Mouse (Mus musculus) B cell, adult 2 months (primary cell): ENCODE measurements at regions not wholly inside any gene's neighbourhood (a gene's known extent, or its start where the extent isn't known, plus 50 kb on each side); places are given as distances from the start of the nearest gene placed in this dataset.
A peak's percentile ranks its signal among the peaks of the same experiment; 100 is the strongest.

ENCODE experiments used
- DNase-seq, 2 experiments: peaks; one replicate each; pipeline ENCODE4 v3.0.0; 2022

DNA sequence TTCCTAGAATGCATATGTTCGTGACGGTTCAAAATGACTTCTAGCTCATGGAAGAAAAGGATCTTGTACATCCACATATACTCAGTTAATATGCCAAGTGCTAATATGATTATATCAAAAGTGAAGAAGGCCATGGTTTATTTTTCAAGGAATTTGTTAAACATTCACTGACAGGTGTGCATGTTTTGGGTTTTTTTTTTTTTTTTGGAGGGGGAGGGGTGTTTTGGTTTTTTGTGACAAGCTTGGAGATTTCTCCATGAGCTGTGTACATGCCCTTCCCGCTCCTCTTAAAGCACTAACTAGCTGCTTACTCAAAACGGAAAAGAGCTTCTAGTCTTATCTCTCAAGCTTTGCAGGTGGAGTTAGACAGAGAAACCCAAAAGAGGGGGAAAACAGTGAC, 187.1 kb upstream of the Atp2b1 start:
- no peak for DNase-seq

DNA sequence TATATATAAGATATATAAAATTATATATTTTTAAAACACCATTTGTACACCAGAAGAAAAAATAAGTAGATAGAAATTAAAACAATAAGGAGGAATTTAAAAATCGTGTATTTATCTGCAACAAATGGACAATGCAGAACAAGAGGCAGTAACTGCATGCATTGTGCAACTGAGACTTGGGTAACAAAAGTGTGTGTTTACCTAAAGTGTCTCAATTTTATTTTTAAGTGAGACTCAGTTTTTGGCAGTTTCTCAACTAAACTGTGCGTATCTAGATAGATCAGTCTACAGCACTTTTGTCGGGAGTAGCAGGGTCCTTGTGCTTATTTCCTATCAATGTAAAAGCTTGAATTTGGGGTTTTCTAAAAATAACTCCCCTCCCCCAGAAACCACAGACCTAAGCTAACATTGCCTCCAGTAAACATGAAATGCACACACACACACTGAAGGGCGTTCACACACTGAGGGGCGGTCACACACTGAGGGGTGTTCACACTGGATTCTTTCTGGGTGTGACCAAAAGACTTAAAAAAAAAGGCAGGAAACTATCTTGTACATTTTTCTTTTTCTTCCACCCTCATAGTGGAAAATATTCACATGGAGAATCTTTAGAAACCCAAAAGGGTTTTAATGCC, 185.7 kb upstream of the Atp2b1 start:
- no peak for DNase-seq

DNA sequence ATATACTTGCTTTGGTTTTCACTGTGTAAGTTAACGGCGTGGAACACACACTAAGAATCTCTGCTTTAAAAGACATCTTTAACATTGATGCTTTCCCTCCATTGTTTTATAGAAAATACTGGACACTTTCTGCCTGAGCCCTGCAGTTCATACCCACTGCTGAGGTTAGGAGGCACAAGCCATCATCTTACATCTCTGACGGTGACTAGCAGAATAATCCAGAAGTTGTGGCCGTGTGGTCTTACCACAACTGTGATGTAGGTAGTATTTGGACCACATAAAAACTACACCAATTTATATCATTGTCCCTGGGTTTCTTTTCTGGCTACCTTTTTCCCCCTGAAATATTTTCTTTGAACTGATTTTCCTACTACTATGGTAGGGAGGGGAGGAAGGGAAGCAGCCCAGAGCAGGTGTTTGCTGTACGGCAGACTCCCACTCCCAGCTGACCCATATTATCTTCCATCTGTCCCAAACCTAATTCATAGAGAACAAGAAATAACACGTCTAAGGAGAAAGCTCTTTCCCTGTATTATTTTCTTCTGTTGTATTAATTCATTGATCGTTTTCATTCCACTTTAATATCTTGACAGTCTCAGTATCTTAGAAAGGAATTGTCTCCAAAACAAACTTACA, 180.1 kb upstream of the Atp2b1 start:
- no peak for DNase-seq

DNA sequence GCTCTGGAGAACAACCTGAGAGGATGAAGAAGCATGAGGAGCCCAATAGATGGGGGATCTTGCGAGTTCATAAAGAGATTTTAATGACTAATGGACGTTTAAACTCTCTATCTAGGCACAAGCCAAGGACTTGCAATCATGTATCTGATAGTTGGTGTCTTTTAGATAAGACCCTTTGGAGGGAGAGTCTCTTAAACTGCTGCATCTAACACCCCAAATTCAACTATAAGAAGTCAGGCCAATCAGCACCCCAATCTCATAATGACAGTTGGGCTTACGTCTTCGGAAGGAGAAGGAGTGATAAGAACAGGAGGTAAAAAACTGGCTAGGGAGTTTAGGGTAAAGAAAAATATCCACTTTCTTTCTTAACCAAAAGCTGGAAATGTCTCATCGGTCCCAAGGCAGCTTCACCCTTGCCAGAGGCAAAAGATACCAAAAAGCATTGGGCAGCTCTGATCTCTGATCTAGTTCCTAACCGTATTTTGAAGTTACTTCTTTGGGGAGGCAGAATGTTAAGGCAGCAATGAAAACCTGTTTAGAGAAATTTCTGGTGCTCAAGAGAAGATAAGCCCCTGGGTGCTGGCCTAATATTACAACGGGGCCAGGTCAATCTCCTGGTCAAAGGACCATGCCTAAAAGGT, 173.6 kb upstream of the Atp2b1 start:
- no peak for DNase-seq

DNA sequence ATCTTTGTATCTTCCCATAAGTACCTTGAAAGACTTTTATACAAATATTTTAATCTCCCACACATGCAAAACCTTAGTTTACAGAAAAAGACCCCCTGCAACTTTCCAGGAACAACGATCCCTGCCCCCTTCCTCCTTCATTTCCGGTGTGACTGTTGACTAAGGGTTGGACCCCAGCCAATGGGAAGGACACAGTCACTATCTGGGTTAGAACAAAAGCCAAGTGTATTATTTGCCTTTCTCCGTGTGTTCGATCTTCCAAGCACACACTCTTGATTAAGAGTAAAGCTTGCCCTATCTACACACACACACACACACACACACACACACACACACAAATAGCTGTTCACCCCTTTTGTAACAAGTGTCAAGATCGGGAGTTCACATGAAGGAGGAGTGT, 172.8 kb upstream of the Atp2b1 start:
- no peak for DNase-seq

DNA sequence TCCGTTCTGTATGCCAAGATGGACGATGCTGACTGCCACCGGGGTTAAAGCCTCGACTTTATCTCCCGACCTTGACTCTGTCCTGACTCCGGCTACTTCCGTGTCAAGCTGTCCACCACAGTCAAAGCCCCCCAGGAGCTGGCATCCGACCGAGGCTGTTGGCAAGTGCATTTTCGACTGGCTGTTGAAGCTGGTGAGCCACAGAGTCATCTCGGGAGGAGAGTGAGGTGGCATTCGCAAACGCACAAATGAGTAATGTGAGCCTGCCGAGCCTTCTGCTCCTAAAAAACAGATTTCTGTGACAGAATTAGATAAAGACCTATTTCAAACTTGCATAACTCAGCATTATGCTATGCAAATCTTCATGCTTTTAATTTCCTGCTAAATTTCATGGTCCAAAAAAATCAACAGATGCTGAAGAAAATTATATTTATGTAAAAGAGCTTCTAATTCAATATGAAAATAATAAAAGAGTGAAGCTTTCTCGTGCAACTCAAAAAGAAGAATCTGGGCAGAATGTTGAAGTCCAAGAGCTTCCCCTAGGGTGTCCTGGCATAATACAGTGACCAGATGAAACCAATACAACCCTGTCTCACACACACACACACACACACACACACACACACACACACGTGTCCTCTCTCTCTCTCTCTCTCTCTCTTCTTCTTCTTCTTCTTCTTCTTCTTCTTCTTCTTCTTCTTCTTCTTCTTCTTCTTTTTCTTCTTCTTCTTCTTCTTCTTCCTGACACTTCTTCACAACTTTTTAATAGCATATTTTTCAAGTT, 171.2 kb upstream of the Atp2b1 start:
- DNase-seq, result no peak

DNA sequence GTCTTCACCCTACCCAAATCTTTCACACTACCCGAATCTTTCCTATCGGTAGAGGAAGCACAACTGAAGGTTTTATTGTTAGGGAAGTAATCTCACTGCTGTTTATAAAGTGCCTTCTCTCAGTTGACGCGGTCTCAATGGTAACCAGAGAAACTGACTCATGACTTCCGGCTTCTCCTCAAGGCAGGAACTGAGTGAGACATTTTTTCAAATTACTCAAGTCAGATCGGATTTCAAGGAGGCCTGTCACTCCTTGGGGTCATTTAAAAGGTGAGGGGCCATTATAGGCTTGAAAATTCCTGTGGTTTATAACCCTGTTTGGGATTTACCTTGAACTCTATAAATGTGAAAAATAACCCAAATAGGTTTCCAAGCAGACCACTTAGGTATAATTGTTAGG, 170.0 kb upstream of the Atp2b1 start:
- DNase-seq, result peak; percentile 39 to 58

DNA sequence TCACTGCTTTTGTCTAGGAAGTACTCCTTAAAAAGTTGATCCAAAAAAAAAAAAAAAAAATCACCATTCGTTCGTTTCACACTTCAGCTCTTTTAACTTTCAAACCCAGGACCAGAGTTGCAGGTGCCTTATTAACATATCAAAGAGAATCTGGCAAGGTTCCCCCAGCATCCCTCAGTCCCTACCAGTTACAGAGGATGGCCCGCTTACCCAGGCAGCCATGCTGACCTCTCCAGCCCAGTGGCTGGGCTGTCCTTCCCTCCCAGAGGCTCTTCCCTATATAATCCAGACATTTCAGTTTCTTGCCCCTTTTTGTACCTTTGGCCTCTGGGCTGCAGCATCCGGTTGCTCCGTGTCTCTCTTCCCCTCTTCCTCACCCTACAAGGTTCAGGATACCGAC, 169.5 kb upstream of the Atp2b1 start:
- DNase-seq, result no peak

DNA sequence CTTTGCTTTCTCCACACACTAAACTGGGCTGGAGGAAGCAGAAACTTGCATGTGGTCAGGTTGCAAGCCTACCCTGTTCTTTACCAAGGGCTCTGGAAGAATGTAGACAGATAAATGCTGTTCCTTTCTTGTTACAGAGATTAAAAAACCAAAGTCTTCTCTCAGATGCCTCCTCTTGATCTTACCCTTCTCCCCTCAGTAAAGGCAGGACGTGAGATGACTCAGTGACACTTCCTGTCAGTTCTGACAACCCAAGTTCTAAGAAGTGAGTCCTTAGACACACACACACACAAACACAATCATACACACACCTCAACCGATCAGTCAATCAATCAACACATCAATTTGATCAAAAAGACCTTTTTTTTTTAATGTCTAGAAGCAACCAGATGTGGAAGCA, 168.8 kb upstream of the Atp2b1 start:
- DNase-seq, result no peak

DNA sequence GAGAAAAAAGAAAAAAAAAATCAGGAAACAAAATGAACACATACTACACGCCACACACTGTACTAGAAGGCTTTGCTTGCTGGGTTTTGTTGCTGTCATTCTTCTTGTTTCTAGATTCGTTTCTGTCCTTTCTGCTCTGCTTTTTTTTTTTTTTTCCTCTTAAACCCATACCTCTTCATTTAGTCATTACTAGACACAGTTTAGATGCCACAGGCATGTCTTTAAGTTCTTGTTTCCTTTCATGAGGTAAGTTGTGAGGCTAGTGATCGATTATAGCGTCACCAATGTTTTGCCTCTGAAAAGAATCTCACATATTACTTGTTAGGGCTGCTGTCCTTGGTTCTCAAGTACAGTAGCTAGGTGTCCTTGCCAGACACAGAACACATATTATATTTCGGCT, 168.3 kb upstream of the Atp2b1 start:
- no peak for DNase-seq

DNA sequence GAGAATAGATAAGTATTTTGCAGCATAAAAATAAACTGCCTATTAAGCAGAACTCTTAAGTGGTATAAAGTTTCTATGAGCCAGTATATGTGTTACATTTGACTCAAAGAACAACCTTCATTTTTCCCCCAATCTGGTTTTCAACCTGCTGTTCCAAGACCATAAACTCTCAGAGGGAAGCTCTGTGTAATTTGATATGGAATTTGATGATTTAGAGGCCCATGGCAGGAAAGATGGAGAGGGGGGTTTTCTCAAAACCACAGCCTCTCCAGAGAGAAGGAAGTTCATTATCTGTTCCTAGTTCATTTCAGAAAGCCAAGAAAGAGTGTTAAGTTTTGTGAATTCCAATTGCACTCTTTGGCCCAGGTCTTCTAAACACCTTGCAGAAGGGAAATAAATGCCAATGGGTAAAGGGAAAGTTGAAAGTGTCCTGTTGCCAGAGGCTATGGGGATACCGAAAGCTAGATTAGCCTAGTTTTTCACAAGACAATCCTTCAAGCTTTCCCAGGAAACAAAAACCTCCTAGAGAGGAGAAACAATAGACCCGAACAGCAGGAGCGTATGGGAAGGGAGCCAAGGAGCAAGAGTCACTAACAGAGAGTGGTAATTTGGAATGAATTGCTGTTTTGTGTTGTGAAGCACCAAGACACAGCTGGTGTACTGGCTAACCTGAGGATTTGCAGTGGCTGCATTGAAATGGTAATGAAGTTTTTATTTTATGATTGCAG, 165.2 kb upstream of the Atp2b1 start:
- no peak for DNase-seq

DNA sequence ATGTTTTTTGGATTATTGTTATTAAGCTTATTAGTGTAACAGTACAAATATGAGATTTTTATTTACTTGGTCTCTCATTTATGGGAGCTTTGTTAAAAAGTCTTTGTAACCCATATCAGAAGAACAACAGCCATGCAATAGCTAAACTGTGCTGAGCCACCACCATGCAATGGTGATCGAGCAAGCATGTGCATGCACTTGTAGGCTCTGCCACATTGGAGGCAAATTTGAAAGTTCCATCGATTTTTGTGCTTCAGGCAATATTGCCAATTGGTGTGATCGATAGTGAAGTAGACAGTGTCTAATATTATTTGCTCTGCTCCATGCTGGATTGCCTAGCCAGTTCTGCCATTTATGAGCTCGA, 164.6 kb upstream of the Atp2b1 start:
- DNase-seq, result no peak

DNA sequence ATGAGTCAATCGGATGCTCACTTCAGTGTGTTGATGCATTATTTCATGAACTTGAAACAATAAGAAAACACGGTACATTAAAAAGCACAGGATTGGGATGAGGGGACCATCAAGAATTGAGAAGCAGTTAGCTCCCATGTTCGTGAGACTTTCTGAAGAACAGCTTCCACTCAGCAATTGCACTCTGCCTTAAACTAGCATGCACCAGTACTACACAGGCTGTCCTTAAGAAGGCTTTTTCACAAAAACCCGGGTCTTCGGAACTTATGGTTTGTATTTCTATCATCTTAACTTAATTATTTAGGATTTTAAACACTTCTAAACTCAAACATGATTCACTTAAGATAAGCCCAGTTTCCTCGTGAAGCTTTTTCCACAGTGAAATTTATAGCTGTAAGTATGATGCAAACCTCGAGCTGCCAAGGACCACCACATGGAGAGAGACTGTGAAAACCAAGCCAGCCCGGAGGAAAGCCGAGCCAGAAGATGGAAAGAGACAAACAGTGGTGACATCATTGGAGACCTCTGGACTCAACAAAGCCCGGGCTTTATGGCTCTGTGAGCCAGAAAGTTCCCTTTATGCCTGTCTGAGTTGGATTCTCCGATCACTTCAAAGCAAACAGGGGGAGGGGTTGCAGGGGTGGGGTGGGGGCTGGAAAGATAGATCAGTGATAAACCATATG, 162.7 kb upstream of the Atp2b1 start:
- DNase-seq, result no peak

DNA sequence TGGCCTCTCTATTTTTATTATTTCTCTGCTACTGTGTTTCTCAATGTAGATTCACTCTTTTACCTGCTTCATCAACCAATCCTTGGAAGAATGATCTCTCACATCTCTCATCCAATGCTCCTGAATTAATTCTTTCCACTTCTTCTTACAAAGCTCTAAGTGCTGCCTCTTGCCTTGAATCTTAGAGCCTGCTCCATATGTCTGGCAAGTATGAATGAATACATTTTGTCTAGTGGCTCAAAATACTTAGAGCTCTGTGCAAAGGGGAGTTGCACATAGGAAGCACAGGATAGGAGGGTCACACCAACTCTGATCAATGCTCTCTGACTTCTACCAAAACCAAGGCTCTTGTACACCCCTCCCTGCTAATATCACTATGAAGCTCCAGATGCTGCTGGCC, 153.1 kb upstream of the Atp2b1 start:
- DNase-seq, result no peak

DNA sequence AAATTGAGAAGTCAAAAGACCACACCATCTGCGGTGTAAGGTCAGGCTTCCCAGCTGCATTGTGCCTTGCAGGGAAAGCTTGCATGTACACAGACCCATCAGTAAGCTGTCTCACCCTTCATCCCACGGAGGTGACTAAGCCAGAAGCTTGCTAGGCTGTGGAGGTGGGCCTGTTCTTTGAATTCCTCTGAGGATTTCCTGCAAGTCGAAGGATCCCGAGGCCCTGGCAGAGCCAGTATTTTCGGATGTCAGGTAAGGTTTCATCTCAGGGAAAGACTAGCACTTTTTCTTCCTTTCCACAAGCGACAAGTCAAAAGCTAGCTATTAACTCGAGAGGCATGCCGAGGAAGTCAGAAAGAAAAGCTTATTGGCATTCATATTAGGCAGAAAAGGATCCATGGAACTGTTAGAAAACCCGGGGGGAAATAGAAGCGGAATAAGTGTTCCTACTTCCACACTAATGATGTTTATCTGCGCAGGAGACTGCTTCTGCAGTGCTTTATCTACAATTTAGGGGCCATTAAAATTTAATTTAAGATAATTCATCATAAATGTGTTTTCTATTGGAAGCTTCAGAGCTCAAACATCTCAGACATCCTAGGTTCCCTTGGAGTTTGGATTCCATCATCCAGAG, 148.3 kb upstream of the Atp2b1 start:
- DNase-seq, result no peak

DNA sequence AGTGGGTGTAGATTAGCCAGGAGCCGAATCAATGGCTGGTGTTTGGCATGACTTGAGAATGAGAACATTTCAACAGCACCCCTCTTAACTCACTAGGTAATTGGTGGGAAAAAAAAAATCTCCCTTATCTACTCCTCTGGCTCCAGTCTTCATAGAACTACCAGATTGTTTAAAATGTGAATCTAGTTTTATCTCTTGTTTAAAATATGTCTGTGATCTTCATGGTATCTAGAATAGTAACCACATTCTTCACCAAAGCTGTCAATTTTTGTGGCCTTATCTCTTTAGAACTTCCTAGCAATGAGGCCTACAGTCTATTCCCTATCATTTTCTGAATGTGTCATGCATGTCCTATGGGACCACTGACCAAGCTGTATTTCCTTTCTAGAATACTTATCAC, 134.4 kb upstream of the Atp2b1 start:
- no peak for DNase-seq

DNA sequence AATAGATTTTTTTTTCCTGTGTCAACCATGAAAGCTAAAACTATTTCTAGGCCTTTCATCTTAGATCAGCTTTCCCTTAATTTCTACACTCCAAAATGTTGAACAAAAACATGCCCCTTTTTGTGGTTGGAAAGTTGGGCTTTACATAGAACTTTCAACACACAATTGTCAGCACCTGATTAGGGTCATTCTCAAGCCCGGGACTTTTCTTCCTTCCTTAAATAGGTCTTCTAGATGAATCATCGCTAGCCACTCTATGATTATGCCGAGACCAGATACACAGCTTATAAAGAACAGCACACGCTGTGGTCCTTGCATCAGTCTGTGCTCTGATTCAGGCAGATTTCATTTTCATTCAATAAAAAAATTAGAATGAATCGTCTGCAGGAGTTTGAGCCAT, 133.3 kb upstream of the Atp2b1 start:
- no peak for DNase-seq

DNA sequence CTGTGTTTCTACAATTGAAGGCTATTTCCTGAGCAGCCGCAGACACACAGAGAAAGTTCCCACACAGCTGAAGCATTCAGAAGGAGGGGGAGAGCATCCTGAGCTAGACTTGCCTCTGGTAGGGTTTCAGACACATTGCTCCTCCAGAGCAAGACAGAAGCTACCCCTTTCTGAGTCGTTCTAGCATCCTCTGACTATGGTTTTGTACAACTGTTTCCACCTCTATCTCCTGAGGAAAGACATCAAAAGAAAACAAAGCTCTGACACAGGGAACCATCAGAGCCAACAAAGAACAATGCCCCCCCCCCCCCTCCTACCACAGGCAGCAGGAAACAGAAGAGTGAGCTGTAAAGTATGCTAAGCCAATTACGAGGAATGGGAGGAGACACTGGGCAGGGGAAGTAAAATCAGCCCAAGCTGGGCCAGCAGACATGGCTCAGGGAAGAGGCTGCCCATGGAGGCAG, 132.3 kb upstream of the Atp2b1 start:
- peak; percentile 19 to 26 for DNase-seq

DNA sequence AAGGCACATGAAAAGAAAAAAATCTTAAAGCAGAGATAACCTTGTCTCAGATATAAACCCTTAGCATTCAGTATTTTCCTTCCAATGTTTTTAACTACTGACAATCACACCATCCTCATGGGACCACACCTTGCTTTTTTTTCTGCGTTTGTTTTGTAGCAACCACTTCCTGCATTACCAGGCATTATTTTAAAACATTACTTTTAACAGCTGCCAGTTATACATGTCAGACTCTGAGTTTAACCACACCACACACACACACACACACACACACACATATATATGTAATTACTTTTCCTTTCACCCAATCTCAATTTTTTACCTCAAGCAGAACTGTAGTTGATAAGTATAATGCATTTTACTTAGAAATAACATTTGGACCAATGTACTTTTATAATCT, 128.8 kb upstream of the Atp2b1 start:
- DNase-seq, result peak; percentile 40 to 54

DNA sequence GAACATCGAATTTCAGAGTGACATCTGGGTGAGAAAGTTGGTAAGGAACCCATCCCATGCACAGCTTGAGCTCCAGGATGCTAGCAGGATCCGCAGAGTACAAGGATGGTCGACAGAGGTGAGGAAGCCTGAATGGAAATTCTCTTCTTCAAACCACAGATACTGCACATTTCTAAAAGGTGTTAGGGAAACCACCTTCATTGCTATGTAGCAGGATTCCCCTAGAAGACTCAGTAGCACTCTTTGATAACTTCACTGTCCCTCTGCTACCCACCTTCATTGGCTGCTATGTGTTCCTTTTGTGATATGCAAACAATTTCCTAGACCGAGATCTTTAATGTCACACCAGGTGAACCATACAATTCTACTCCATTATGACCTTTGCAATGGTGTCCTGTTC, 128.1 kb upstream of the Atp2b1 start:
- no peak for DNase-seq

DNA sequence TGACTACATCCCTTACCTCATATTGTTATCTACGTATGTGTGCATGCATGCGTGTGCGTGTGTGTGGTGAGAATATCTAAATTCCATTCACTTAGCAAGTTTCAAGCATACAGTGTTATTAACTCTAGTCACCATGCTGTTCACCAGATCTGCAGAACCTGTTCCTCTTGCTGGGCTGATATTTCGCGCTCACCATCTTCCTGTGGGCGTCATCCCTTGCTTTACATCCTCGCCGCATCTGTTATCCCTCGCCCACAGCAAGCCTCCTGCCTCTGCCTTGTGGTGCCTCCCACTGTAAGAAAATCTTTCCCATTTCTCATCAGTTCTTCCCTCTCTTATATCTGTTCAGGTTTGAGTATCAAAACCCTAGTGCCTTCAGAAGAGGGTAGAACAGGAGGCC, 124.4 kb upstream of the Atp2b1 start:
- DNase-seq, result no peak

DNA sequence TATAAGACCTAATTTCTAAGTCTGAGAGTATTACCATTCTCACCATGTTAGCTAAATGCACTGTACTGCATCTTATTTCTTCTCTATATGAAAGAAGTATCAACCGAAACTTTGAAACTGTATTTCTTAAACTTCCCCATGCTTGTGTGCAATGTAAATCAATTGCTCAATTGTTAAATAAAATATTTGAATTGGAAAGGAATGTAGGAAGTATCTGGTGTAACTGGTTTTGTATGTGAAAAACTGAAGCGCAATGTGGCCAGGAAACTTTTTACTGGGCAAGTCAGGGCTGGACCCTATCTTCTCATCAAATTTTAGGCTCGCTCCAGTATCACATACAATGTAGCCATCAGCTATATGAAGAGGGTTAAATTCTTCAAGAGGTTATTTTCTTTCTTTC, 123.8 kb upstream of the Atp2b1 start:
- DNase-seq, result no peak
